Mouse (Mus musculus): ENCODE measurements at regions not wholly inside any gene's neighbourhood (a gene's known extent, or its start where the extent isn't known, plus 50 kb on each side); places are given as distances from the start of the nearest gene placed in this dataset.

- DNase-seq (ENCODE audit: low read depth, low spot score) = no peak
- no peaks in the 10 kb centered on the region for H3K36me3 ChIP-seq (ENCODE audit: control insufficient read depth, insufficient read depth, low read length, poor library complexity, severe bottlenecking)
- TF ChIP-seq MAFK (IDR thresholded peaks at IDR 0.05; ENCODE audit: insufficient read depth, low read depth, low read length) (no peak), HCFC1 (IDR thresholded peaks at IDR 0.05; ENCODE audit: borderline replicate concordance, insufficient read depth, low read length) (no peak), ZNF384 (IDR thresholded peaks at IDR 0.05; ENCODE audit: low read depth, low read length) (no peak), ZC3H11A (IDR thresholded peaks at IDR 0.05; ENCODE audit: borderline replicate concordance, low read depth, low read length) (no peak), CHD2 (IDR thresholded peaks at IDR 0.05; ENCODE audit: low read depth, low read length) (no peak)
- H3K9me3 ChIP-seq (ENCODE audit: control insufficient read depth, insufficient read depth, low read depth, low read length) = no peaks in the 10 kb centered on the region
- no peak overlapping the region for H3K4me3 ChIP-seq (ENCODE audit: insufficient read depth in 1 of 2, low read depth in 1 of 2, low read length in 2 of 2, poor library complexity in 1 of 2, severe bottlenecking in 1 of 2)
- H3K27ac ChIP-seq (ENCODE audit: insufficient read depth, low read depth, low read length, poor library complexity, severe bottlenecking) = no peak overlapping the region
- in situ Hi-C loops (cut with MboI; ENCODE audit: low sequenced_read_pairs in 2 of 2, unreplicated experiment in 2 of 2) = no loop called here
- no peaks in the 10 kb centered on the region for H3K4me1 ChIP-seq (ENCODE audit: control insufficient read depth in 2 of 2, insufficient read depth in 2 of 2, low read length in 2 of 2, poor library complexity in 1 of 2)
- H3K9ac ChIP-seq (ENCODE audit: insufficient read depth, low read depth, low read length, poor library complexity, severe bottlenecking) = no peak overlapping the region
These were observed 777.9 kb downstream of the Gsdmc2 start for GRCm38 (mm10) chr15:63067126-63067525.

GRCm38 (mm10) chr15:63066020-63066439 lies 778.9 kb downstream of the Gsdmc2 start:
- H3K9me3 ChIP-seq (ENCODE audit: control insufficient read depth, insufficient read depth, low read depth, low read length) = no peaks in the 10 kb centered on the region
- no peaks in the 10 kb centered on the region for H3K36me3 ChIP-seq (ENCODE audit: control insufficient read depth, insufficient read depth, low read length, poor library complexity, severe bottlenecking)
- H3K9ac ChIP-seq (ENCODE audit: insufficient read depth, low read depth, low read length, poor library complexity, severe bottlenecking) = no peak overlapping the region
- no peak for DNase-seq (ENCODE audit: low read depth, low spot score)
- no peak overlapping the region for H3K4me3 ChIP-seq (ENCODE audit: insufficient read depth in 1 of 2, low read depth in 1 of 2, low read length in 2 of 2, poor library complexity in 1 of 2, severe bottlenecking in 1 of 2)
- H3K27ac ChIP-seq (ENCODE audit: insufficient read depth, low read depth, low read length, poor library complexity, severe bottlenecking) = no peak overlapping the region
- no peak for TF ChIP-seq ZC3H11A (IDR thresholded peaks at IDR 0.05; ENCODE audit: borderline replicate concordance, low read depth, low read length)
- TF ChIP-seq CHD2 (IDR thresholded peaks at IDR 0.05; ENCODE audit: low read depth, low read length) = no peak
- TF ChIP-seq MAFK (IDR thresholded peaks at IDR 0.05; ENCODE audit: insufficient read depth, low read depth, low read length) = no peak
- TF ChIP-seq ZNF384 (IDR thresholded peaks at IDR 0.05; ENCODE audit: low read depth, low read length) = no peak
- no peak for TF ChIP-seq HCFC1 (IDR thresholded peaks at IDR 0.05; ENCODE audit: borderline replicate concordance, insufficient read depth, low read length)
- H3K4me1 ChIP-seq (ENCODE audit: control insufficient read depth in 2 of 2, insufficient read depth in 2 of 2, low read length in 2 of 2, poor library complexity in 1 of 2) = no peaks in the 10 kb centered on the region
- in situ Hi-C loops (cut with MboI; ENCODE audit: low sequenced_read_pairs in 2 of 2, unreplicated experiment in 2 of 2) = no loop called here

GRCm38 (mm10) chr15:63061891-63062290 lies 783.1 kb downstream of the Gsdmc2 start:
- Histone ChIP-seq H3K27ac (ENCODE audit: insufficient read depth, low read depth, low read length, poor library complexity, severe bottlenecking) (no peak overlapping the region), H3K9me3 (ENCODE audit: control insufficient read depth, insufficient read depth, low read depth, low read length) (no peaks in the 10 kb centered on the region), H3K4me3 (ENCODE audit: insufficient read depth in 1 of 2, low read depth in 1 of 2, low read length in 2 of 2, poor library complexity in 1 of 2, severe bottlenecking in 1 of 2) (no peak overlapping the region), H3K36me3 (ENCODE audit: control insufficient read depth, insufficient read depth, low read length, poor library complexity, severe bottlenecking) (no peaks in the 10 kb centered on the region), H3K4me1 (ENCODE audit: control insufficient read depth in 2 of 2, insufficient read depth in 2 of 2, low read length in 2 of 2, poor library complexity in 1 of 2) (no peaks in the 10 kb centered on the region), H3K9ac (ENCODE audit: insufficient read depth, low read depth, low read length, poor library complexity, severe bottlenecking) (no peak overlapping the region)
- TF ChIP-seq MAFK (IDR thresholded peaks at IDR 0.05; ENCODE audit: insufficient read depth, low read depth, low read length) (no peak), ZC3H11A (IDR thresholded peaks at IDR 0.05; ENCODE audit: borderline replicate concordance, low read depth, low read length) (no peak), ZNF384 (IDR thresholded peaks at IDR 0.05; ENCODE audit: low read depth, low read length) (no peak), CHD2 (IDR thresholded peaks at IDR 0.05; ENCODE audit: low read depth, low read length) (no peak), HCFC1 (IDR thresholded peaks at IDR 0.05; ENCODE audit: borderline replicate concordance, insufficient read depth, low read length) (no peak)
- DNase-seq (ENCODE audit: low read depth, low spot score) = no peak
- in situ Hi-C loops (cut with MboI; ENCODE audit: low sequenced_read_pairs in 2 of 2, unreplicated experiment in 2 of 2) = no loop called here

- no peaks in the 10 kb centered on the region for H3K4me1 ChIP-seq (ENCODE audit: control insufficient read depth in 2 of 2, insufficient read depth in 2 of 2, low read length in 2 of 2, poor library complexity in 1 of 2)
- no peaks in the 10 kb centered on the region for H3K36me3 ChIP-seq (ENCODE audit: control insufficient read depth, insufficient read depth, low read length, poor library complexity, severe bottlenecking)
- H3K9me3 ChIP-seq (ENCODE audit: control insufficient read depth, insufficient read depth, low read depth, low read length) = no peaks in the 10 kb centered on the region
- no peak for TF ChIP-seq ZC3H11A (IDR thresholded peaks at IDR 0.05; ENCODE audit: borderline replicate concordance, low read depth, low read length)
- no peak for TF ChIP-seq MAFK (IDR thresholded peaks at IDR 0.05; ENCODE audit: insufficient read depth, low read depth, low read length)
- no peak for DNase-seq (ENCODE audit: low read depth, low spot score)
- no peak overlapping the region for H3K4me3 ChIP-seq (ENCODE audit: insufficient read depth in 1 of 2, low read depth in 1 of 2, low read length in 2 of 2, poor library complexity in 1 of 2, severe bottlenecking in 1 of 2)
- in situ Hi-C loops (cut with MboI; ENCODE audit: low sequenced_read_pairs in 2 of 2, unreplicated experiment in 2 of 2) = no loop called here
- H3K27ac ChIP-seq (ENCODE audit: insufficient read depth, low read depth, low read length, poor library complexity, severe bottlenecking) = no peak overlapping the region
- H3K9ac ChIP-seq (ENCODE audit: insufficient read depth, low read depth, low read length, poor library complexity, severe bottlenecking) = no peak overlapping the region
These were observed 784.2 kb downstream of the Gsdmc2 start for GRCm38 (mm10) chr15:63060826-63061225.

- Histone ChIP-seq H3K9ac (ENCODE audit: insufficient read depth, low read depth, low read length, poor library complexity, severe bottlenecking) (no peak overlapping the region), H3K27ac (ENCODE audit: insufficient read depth, low read depth, low read length, poor library complexity, severe bottlenecking) (no peak overlapping the region), H3K4me1 (ENCODE audit: control insufficient read depth in 2 of 2, insufficient read depth in 2 of 2, low read length in 2 of 2, poor library complexity in 1 of 2) (no peaks in the 10 kb centered on the region), H3K4me3 (ENCODE audit: insufficient read depth in 1 of 2, low read depth in 1 of 2, low read length in 2 of 2, poor library complexity in 1 of 2, severe bottlenecking in 1 of 2) (no peak overlapping the region), H3K36me3 (ENCODE audit: control insufficient read depth, insufficient read depth, low read length, poor library complexity, severe bottlenecking) (no peaks in the 10 kb centered on the region), H3K9me3 (ENCODE audit: control insufficient read depth, insufficient read depth, low read depth, low read length) (no peaks in the 10 kb centered on the region)
- TF ChIP-seq CHD2 (IDR thresholded peaks at IDR 0.05; ENCODE audit: low read depth, low read length) (no peak), ZNF384 (IDR thresholded peaks at IDR 0.05; ENCODE audit: low read depth, low read length) (no peak), ZC3H11A (IDR thresholded peaks at IDR 0.05; ENCODE audit: borderline replicate concordance, low read depth, low read length) (no peak), HCFC1 (IDR thresholded peaks at IDR 0.05; ENCODE audit: borderline replicate concordance, insufficient read depth, low read length) (no peak), MAFK (IDR thresholded peaks at IDR 0.05; ENCODE audit: insufficient read depth, low read depth, low read length) (no peak)
- DNase-seq (ENCODE audit: low read depth, low spot score) = peak; percentile 4
- in situ Hi-C loops (cut with MboI; ENCODE audit: low sequenced_read_pairs in 2 of 2, unreplicated experiment in 2 of 2) = no loop called here
These were observed 792.3 kb downstream of the Gsdmc2 start for GRCm38 (mm10) chr15:63052570-63053255.

Measured in ES-E14 (cell line).